Mouse (Mus musculus): Measurements from ENCODE around the gene Msrb2. TPM values are rescaled to one million over a fixed set of nuclear protein-coding genes. Genes with fewer than 3 reads are reported as not detected.

Gene Msrb2
- total and polyA plus RNA-seq, 3 experiments: 14.3 to 28.7 (median 26.2) TPM

Other genes starting within 250 kb of the Msrb2 start
- gene Armc3, start 172.1 kb upstream of the Msrb2 start, total RNA-seq (2021): not detected
- gene Armc3, start 172.1 kb upstream of the Msrb2 start, polyA plus RNA-seq (2012; rRNA removed): not detected in 2 replicates
- gene Ptf1a, start 74.2 kb downstream of the Msrb2 start, total RNA-seq (2021): not detected
- gene Ptf1a, start 74.2 kb downstream of the Msrb2 start, polyA plus RNA-seq (2012; rRNA removed): not detected in 2 replicates
- not detected for gene 4921504E06Rik, start 182.5 kb downstream of the Msrb2 start, total RNA-seq (2021)
- not detected in 2 replicates for gene 4921504E06Rik, start 182.5 kb downstream of the Msrb2 start, polyA plus RNA-seq (2012; rRNA removed)

All from adrenal gland, adult 2 months (tissue).